Mouse (Mus musculus): ENCODE results near the gene Lcn2.

GRCm38 (mm10) chr2:32341634-32341939 is 46.5 kb downstream of the Lcn2 start:
- TF ChIP-seq CTCF (IDR thresholded peaks at IDR 0.05; ENCODE audit: borderline replicate concordance, extremely low read depth, insufficient read depth, insufficient read length): no peak
- no peak for TF ChIP-seq POLR2A (IDR thresholded peaks at IDR 0.05; ENCODE audit: borderline replicate concordance, extremely low read depth, insufficient read depth, insufficient read length, poor library complexity, severe bottlenecking)

All from brain, embryonic 14.5 days (tissue).